In the genomic region with DNA sequence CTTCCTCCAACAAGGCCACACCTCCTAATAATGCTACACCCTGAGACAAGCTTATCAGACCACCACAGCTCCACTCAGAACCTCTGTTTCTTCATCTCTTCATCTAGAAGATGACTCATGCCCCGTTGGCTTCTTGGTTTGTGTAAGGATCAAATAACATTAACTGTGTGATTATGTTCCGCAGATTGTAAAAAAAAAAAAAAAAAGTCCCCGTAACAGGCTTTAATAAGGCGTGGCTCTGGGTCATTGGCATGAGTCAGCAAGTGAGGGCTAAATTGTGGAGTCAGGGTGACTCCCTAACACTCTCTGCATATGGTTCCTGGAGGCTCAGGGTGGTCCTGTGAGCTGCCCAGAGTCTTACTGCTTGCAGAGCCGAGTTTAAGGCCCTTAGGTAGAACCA, we compare ENCODE assay signal across 10 mouse cellular contexts. TPM values are rescaled to one million over a fixed set of nuclear protein-coding genes. Genes with fewer than 3 reads are reported as not detected.
DNase-seq lines count a peak whose midpoint lies in the region; ATAC-seq and TF ChIP-seq lines count a peak whose summit lies in the region.
"Had no signal": no experiment of that assay in that cellular context is flagged by ENCODE, and none has a peak within 500 bp of the region (broad histone marks: within the 10 kb centered on the region; RNA-seq: fewer than 3 reads in every experiment).

No protein-coding gene starts in this region.

- no peaks in the 10 kb centered on the region for H3K27me3 ChIP-seq in heart, embryonic 10.5 days (ENCODE audit: insufficient read depth, poor library complexity, severe bottlenecking)
- H3K27me3 ChIP-seq in ES-Bruce4 (ENCODE audit: control insufficient read depth, insufficient read depth, low read length, poor library complexity, severe bottlenecking): no peaks in the 10 kb centered on the region

- no peak for DNase-seq in heart, embryonic 10.5 days (ENCODE audit: low spot score)
- DNase-seq in heart, postnatal 4 days: no peak
- peak; percentile 57 for DNase-seq in lung, postnatal 36 days
- DNase-seq in cerebellum, postnatal 14 days: no peak
- DNase-seq in natural killer cell, adult 2 months (ENCODE audit: low spot score in 2 of 2): no peak
- DNase-seq in cerebellum, adult 11 months: no peak
- DNase-seq: cerebellum, postnatal 10 days; thymus, postnatal 36 days had no signal

- H3K4me3 ChIP-seq in heart, embryonic 10.5 days: no peak overlapping the region
- no peak overlapping the region for H3K4me3 ChIP-seq in ES-Bruce4 (ENCODE audit: low read depth, low read length)

- WGBS in heart, embryonic 10.5 days: 43% methylated on average over 5 of the region's 5 CpGs

- TF ChIP-seq POLR2A in ES-Bruce4 (IDR thresholded peaks at IDR 0.05; ENCODE audit: insufficient read depth, low read length): no peak

- no peak for TF ChIP-seq CTCF in ES-Bruce4 (IDR thresholded peaks at IDR 0.05; ENCODE audit: low read depth, low read length)

- no peaks in the 10 kb centered on the region for H3K36me3 ChIP-seq in heart, embryonic 10.5 days
- H3K36me3 ChIP-seq in ES-Bruce4 (ENCODE audit: control insufficient read depth, insufficient read depth, low read length, poor library complexity, severe bottlenecking): no peaks in the 10 kb centered on the region

- 0 out of 2 replicates have a peak, but pooled peaks have one; percentile 7 for TF ChIP-seq EP300 in ES-Bruce4 (IDR thresholded peaks at IDR 0.05; ENCODE audit: insufficient read depth, low read depth, low read length)

- H3K9ac ChIP-seq in ES-Bruce4 (ENCODE audit: low read depth, poor library complexity, severe bottlenecking): peak overlapping the region; percentile 8; the same call in 1 of the 2 replicates

- ATAC-seq in erythroblast, adult 5-6 weeks (replicated peaks; ENCODE audit: low FRiP score, poor library complexity, severe bottlenecking): peak; percentile 58; the same call in 1 of the 2 replicates

- peak overlapping the region; percentile 91 for H3K27ac ChIP-seq in heart, embryonic 10.5 days
- H3K27ac ChIP-seq in ES-Bruce4 (ENCODE audit: insufficient read depth, low read length): peak overlapping the region; percentile 74

- peaks cover 34% of the 10 kb centered on the region for H3K4me1 ChIP-seq in heart, embryonic 10.5 days
- peaks cover 8% of the 10 kb centered on the region for H3K4me1 ChIP-seq in ES-Bruce4 (ENCODE audit: control insufficient read depth, insufficient read depth, low read length)

- H3K9me3 ChIP-seq in heart, embryonic 10.5 days: no peaks in the 10 kb centered on the region
- no peaks in the 10 kb centered on the region for H3K9me3 ChIP-seq in ES-Bruce4 (replicated peaks; ENCODE audit: control insufficient read depth, insufficient read depth, low read length, poor library complexity, severe bottlenecking)

RNA-seq across cellular contexts. Expression of a gene that starts 39.7 kb away (rescaled TPM):
- 34.5 and 37.5 TPM in 2 replicates for polyA plus RNA-seq in heart, embryonic 10.5 days (2016; fragmentation: Nextera tagmentation; extraction: Ambion mirVana)
- total RNA-seq in heart, postnatal 4 days (2021): 100 to 1,000 TPM; 219 to 228 TPM
- 584 and 601 TPM in 2 replicates for polyA plus RNA-seq in ES-Bruce4 (2011; ENCODE audit: insufficient read depth, insufficient read length, low read depth, missing spikeins)
- total RNA-seq in erythroblast, adult 5-6 weeks (2015; ENCODE audit: low replicate concordance): 105 and 110 TPM in 2 replicates
- 158 and 246 TPM in 2 replicates for total RNA-seq in erythroblast, adult 5-6 weeks (2017; ENCODE audit: low replicate concordance)

RNA-seq across cellular contexts. Expression of a gene that starts 47.1 kb away (rescaled TPM):
- 311 and 315 TPM in 2 replicates for polyA plus RNA-seq in heart, embryonic 10.5 days (2016; fragmentation: Nextera tagmentation; extraction: Ambion mirVana)
- 100 to 1,000 TPM; 192 to 198 TPM for total RNA-seq in heart, postnatal 4 days (2021)
- polyA plus RNA-seq in ES-Bruce4 (2011; ENCODE audit: insufficient read depth, insufficient read length, low read depth, missing spikeins): 167 and 174 TPM in 2 replicates
- total RNA-seq in erythroblast, adult 5-6 weeks (2015; ENCODE audit: low replicate concordance): 63.7 and 67.4 TPM in 2 replicates
- total RNA-seq in erythroblast, adult 5-6 weeks (2017; ENCODE audit: low replicate concordance): 16.9 and 29.4 TPM in 2 replicates
